8 mouse cellular contexts compared by ENCODE assay signal in genomic region chr1:98072045-98072444, GRCm38 (mm10). TPM values are rescaled to one million over a fixed set of nuclear protein-coding genes. Genes with fewer than 3 reads are reported as not detected.
DNase-seq lines count a peak whose midpoint lies in the region; ATAC-seq and TF ChIP-seq lines count a peak whose summit lies in the region.

No protein-coding gene starts in this region.

- no peaks in the 10 kb centered on the region for H3K36me3 ChIP-seq in midbrain, embryonic 10.5 days
- no peaks in the 10 kb centered on the region for H3K36me3 ChIP-seq in midbrain, embryonic 15.5 days (replicated peaks)
- no peaks in the 10 kb centered on the region for H3K36me3 ChIP-seq in embryonic facial prominence, embryonic 11.5 days (replicated peaks; ENCODE audit: control insufficient read depth, insufficient read depth, low read depth, low read length)
- no peaks in the 10 kb centered on the region for H3K36me3 ChIP-seq in lung, embryonic 14.5 days (ENCODE audit: insufficient read depth)
- H3K36me3 ChIP-seq in heart, embryonic 10.5 days, result no peaks in the 10 kb centered on the region; the same call in 1 of the 2 replicates

- no peak overlapping the region for H3K27ac ChIP-seq in midbrain, embryonic 10.5 days (replicated peaks)
- H3K27ac ChIP-seq in midbrain, embryonic 15.5 days, result no peak overlapping the region
- H3K27ac ChIP-seq in embryonic facial prominence, embryonic 11.5 days (replicated peaks; ENCODE audit: low read depth, low read length), result no peak overlapping the region
- no peak overlapping the region for H3K27ac ChIP-seq in lung, embryonic 14.5 days (ENCODE audit: low read depth)
- H3K27ac ChIP-seq in heart, embryonic 10.5 days, result no peak overlapping the region

- no peaks in the 10 kb centered on the region for H3K27me3 ChIP-seq in midbrain, embryonic 10.5 days (ENCODE audit: low read depth, poor library complexity, severe bottlenecking)
- H3K27me3 ChIP-seq in midbrain, embryonic 15.5 days (replicated peaks), result no peaks in the 10 kb centered on the region
- H3K27me3 ChIP-seq in embryonic facial prominence, embryonic 11.5 days (ENCODE audit: control insufficient read depth, insufficient read depth, low read length), result no peaks in the 10 kb centered on the region
- H3K27me3 ChIP-seq in lung, embryonic 14.5 days (ENCODE audit: insufficient read depth, low read length), result no peaks in the 10 kb centered on the region
- no peaks in the 10 kb centered on the region for H3K27me3 ChIP-seq in heart, embryonic 10.5 days (ENCODE audit: insufficient read depth, poor library complexity, severe bottlenecking)

- no peak for ATAC-seq in midbrain, embryonic 15.5 days (replicated peaks)
- ATAC-seq in embryonic facial prominence, embryonic 11.5 days (replicated peaks; ENCODE audit: insufficient number of reproducible peaks, low FRiP score, low TSS enrichment, low read depth), result no peak; the same call in 1 of the 2 replicates
- peak; percentile 54; the same call in 1 of the 2 replicates for ATAC-seq in lung, embryonic 14.5 days (ENCODE audit: insufficient read depth)

- H3K4me1 ChIP-seq in midbrain, embryonic 10.5 days, result peaks cover 20% of the 10 kb centered on the region
- 0 out of 2 replicates have a peak, but pooled peaks cover 6% of the 10 kb centered on the region for H3K4me1 ChIP-seq in midbrain, embryonic 15.5 days
- H3K4me1 ChIP-seq in embryonic facial prominence, embryonic 11.5 days (ENCODE audit: control insufficient read depth, insufficient read depth, low read length), result no peaks in the 10 kb centered on the region
- no peaks in the 10 kb centered on the region for H3K4me1 ChIP-seq in lung, embryonic 14.5 days (ENCODE audit: insufficient read depth)
- peaks cover 8% of the 10 kb centered on the region; the same call in 1 of the 2 replicates for H3K4me1 ChIP-seq in heart, embryonic 10.5 days

- 52% methylated on average over 6 of the region's 6 CpGs for WGBS in midbrain, embryonic 10.5 days
- WGBS in midbrain, embryonic 15.5 days, result 49% methylated on average over 6 of the region's 6 CpGs
- WGBS in embryonic facial prominence, embryonic 11.5 days, result 56% methylated on average over 6 of the region's 6 CpGs
- WGBS in lung, embryonic 14.5 days, result 58% methylated on average over 6 of the region's 6 CpGs
- 47% methylated on average over 6 of the region's 6 CpGs for WGBS in heart, embryonic 10.5 days

- TF ChIP-seq CTCF in lung, embryonic 14.5 days (IDR thresholded peaks at IDR 0.05; ENCODE audit: low read depth), result peak; percentile 59

- peak; percentile 38 to 53 for DNase-seq in cerebellum, postnatal 14 days
- no peak for DNase-seq in cerebellum, adult 8-10 months
- peak; percentile 42 for DNase-seq in midbrain, embryonic 10.5 days (ENCODE audit: low spot score)
- peak; percentile 52 for DNase-seq in embryonic facial prominence, embryonic 11.5 days (ENCODE audit: low spot score)
- DNase-seq in lung, embryonic 14.5 days, result peak; percentile 73
- no peak for DNase-seq in natural killer cell, adult 2 months (ENCODE audit: low spot score in 2 of 2)
- no peak for DNase-seq in heart, embryonic 10.5 days (ENCODE audit: low spot score)

- no peak overlapping the region for H3K4me2 ChIP-seq in midbrain, embryonic 15.5 days
- H3K4me2 ChIP-seq in embryonic facial prominence, embryonic 11.5 days (ENCODE audit: low read depth, low read length), result no peak overlapping the region
- H3K4me2 ChIP-seq in lung, embryonic 14.5 days, result no peak overlapping the region

- no peak overlapping the region for H3K9ac ChIP-seq in midbrain, embryonic 15.5 days
- H3K9ac ChIP-seq in embryonic facial prominence, embryonic 11.5 days (replicated peaks; ENCODE audit: low read length), result no peak overlapping the region
- H3K9ac ChIP-seq in lung, embryonic 14.5 days, result no peak overlapping the region

- no peak overlapping the region for H3K4me3 ChIP-seq in midbrain, embryonic 10.5 days
- no peak overlapping the region for H3K4me3 ChIP-seq in midbrain, embryonic 15.5 days
- H3K4me3 ChIP-seq in embryonic facial prominence, embryonic 11.5 days (ENCODE audit: low read depth, low read length), result no peak overlapping the region
- no peak overlapping the region for H3K4me3 ChIP-seq in lung, embryonic 14.5 days (ENCODE audit: low read depth, low read length)
- H3K4me3 ChIP-seq in heart, embryonic 10.5 days, result no peak overlapping the region

- no peaks in the 10 kb centered on the region for H3K9me3 ChIP-seq in midbrain, embryonic 10.5 days (replicated peaks)
- no peaks in the 10 kb centered on the region for H3K9me3 ChIP-seq in midbrain, embryonic 15.5 days
- no peaks in the 10 kb centered on the region for H3K9me3 ChIP-seq in embryonic facial prominence, embryonic 11.5 days (replicated peaks; ENCODE audit: control insufficient read depth, low read length)
- H3K9me3 ChIP-seq in lung, embryonic 14.5 days (ENCODE audit: low read depth, low read length), result no peaks in the 10 kb centered on the region
- H3K9me3 ChIP-seq in heart, embryonic 10.5 days, result no peaks in the 10 kb centered on the region

RNA-seq across cellular contexts. Expression of gene Pam, which starts 23.4 kb away (rescaled TPM):
- 18.9 and 23.9 TPM in 2 replicates for polyA plus RNA-seq in midbrain, embryonic 10.5 days (2016; fragmentation: Nextera tagmentation; extraction: Ambion mirVana)
- 35.8 and 40.7 TPM in 2 replicates for polyA plus RNA-seq in midbrain, embryonic 15.5 days (2015; fragmentation: Nextera tagmentation; extraction: Ambion mirVana)
- 17.1 and 22.3 TPM in 2 replicates for polyA plus RNA-seq in embryonic facial prominence, embryonic 11.5 days (2014; fragmentation: Nextera tagmentation; extraction: Ambion mirVana)
- 41.5 and 50.1 TPM in 2 replicates for polyA plus RNA-seq in lung, embryonic 14.5 days (2014; fragmentation: Nextera tagmentation; extraction: Ambion mirVana)
- 88.8 and 231 TPM in 2 replicates for polyA plus RNA-seq in heart, embryonic 10.5 days (2016; fragmentation: Nextera tagmentation; extraction: Ambion mirVana)

Comparison
In these comparisons a context has a peak if more than half of its experiments do, and no peak if none do; other contexts are left out.
1. DNase-seq: peak in cerebellum, postnatal 14 days (2 of 2), midbrain, embryonic 10.5 days (single experiment), embryonic facial prominence, embryonic 11.5 days (single experiment) and lung, embryonic 14.5 days (single experiment); none in cerebellum, adult 8-10 months (single experiment), natural killer cell, adult 2 months (0 of 2) and heart, embryonic 10.5 days (single experiment).